Mouse (Mus musculus) liver, embryonic 12.5 days (tissue): ENCODE measurements around the gene Slc52a3. TPM values are rescaled to one million over a fixed set of nuclear protein-coding genes. Genes with fewer than 3 reads are reported as not detected.

Experiments
- ATAC-seq: fragments of 200-750 bp; cut with Nextera tagmentation; 2 replicates; pipeline ENCODE4 v1.8.0; 2017; ENCODE audit warnings: moderate number of reproducible peaks, mild to moderate bottlenecking, moderate library complexity
- H3K27ac ChIP-seq: fragments of 300-500 bp; sonication (generic); 2 replicates; pipeline ENCODE4 v1.5.1; 2016; ENCODE audit warnings: mild to moderate bottlenecking
- H3K27me3 ChIP-seq: fragments of 300-500 bp; sonication (generic); replicated peaks from 2 replicates; pipeline ENCODE4 v1.6.1; 2016; ENCODE audit warnings: mild to moderate bottlenecking, moderate library complexity
- H3K36me3 ChIP-seq: fragments of 300-500 bp; sonication (generic); 2 replicates; pipeline ENCODE4 v1.6.1; 2016; ENCODE audit warnings: mild to moderate bottlenecking, moderate library complexity
- H3K4me1 ChIP-seq: fragments of 300-500 bp; sonication (generic); 2 replicates; pipeline ENCODE4 v1.6.1; 2016
- H3K4me2 ChIP-seq: fragments of 300-500 bp; sonication (generic); 2 replicates; pipeline ENCODE4 v1.6.1; 2016; ENCODE audit warnings: mild to moderate bottlenecking, moderate library complexity
- H3K4me3 ChIP-seq: fragments of 300-500 bp; sonication (generic); 2 replicates; pipeline ENCODE4 v1.5.1; 2016; ENCODE audit warnings: mild to moderate bottlenecking, moderate library complexity
- H3K9ac ChIP-seq: fragments of 300-500 bp; sonication (generic); 2 replicates; pipeline ENCODE4 v1.6.1; 2016; ENCODE audit warnings: mild to moderate bottlenecking, moderate library complexity
- H3K9me3 ChIP-seq: fragments of 300-500 bp; sonication (generic); replicated peaks from 2 replicates; pipeline ENCODE4 v1.6.1; 2016; ENCODE audit warnings: mild to moderate bottlenecking, moderate library complexity
- WGBS: fragments of 180-500 bp; shearing (Covaris S2); methylation state at CpG from one replicate; pipeline ENCODE4 v1.1.7; 2016; ENCODE audit not compliant: insufficient replicate concordance; 5-methylcytosine and 5-hydroxymethylcytosine counted together
- polyA plus RNA-seq: library from polyadenylated mRNA; unstranded; fragments of >200 nt; fragmentation: Nextera tagmentation; extraction: Ambion mirVana; gene quantifications from 2 replicates; pipeline ENCODE4 v1.2.1, GENCODE M21; 2016

Gene Slc52a3
- polyA plus RNA-seq, 1 experiment from 2014 or later = 1.3 TPM

- Histone ChIP-seq H3K36me3 (peaks cover 15% of the 10 kb centered on the region), H3K9ac (no peak overlapping the region), H3K27me3 (peaks cover 39% of the 10 kb centered on the region), H3K9me3 (no peaks in the 10 kb centered on the region), H3K4me1 (peaks cover 68% of the 10 kb centered on the region), H3K4me2 (peak overlapping the region; percentile 79), H3K27ac (peak overlapping the region; percentile 21; the same call in 1 of the 2 replicates), H3K4me3 (no peak overlapping the region)
- 79% methylated on average over 4 of the region's 4 CpGs for WGBS
- no peak for ATAC-seq
Measured at GRCm38 (mm10) chr2:151977689-151978440, 18.4 kb upstream of the Slc52a3 start.

DNA sequence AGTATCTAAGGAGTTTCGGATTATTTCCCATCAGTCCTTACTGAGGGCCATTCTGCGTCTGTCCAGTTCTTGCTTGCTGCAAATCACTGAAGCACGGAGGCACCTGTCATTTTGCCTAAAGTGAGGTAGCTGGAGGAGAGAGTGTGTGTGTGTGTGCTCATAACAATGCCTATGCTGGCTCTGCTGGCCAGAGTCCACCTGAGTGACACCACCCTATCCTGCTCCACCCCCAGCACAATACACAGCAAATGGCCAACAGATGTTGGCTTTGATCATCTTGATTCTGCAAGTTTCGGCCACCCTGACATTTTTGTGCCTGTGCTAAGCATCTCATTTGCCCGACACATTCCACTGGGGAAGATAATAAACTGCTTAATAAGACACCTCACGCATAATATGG lies 17.8 kb upstream of the Slc52a3 start:
- peaks cover 32% of the 10 kb centered on the region for H3K27me3 ChIP-seq
- H3K9me3 ChIP-seq = no peaks in the 10 kb centered on the region
- peak overlapping the region; percentile 85 for H3K4me3 ChIP-seq
- no peak for ATAC-seq
- WGBS = 73% methylated on average over 6 of the region's 6 CpGs
- no peak overlapping the region for H3K9ac ChIP-seq
- H3K4me1 ChIP-seq = peaks cover 62% of the 10 kb centered on the region
- H3K36me3 ChIP-seq = peaks cover 15% of the 10 kb centered on the region
- H3K4me2 ChIP-seq = peak overlapping the region; percentile 79
- H3K27ac ChIP-seq = peak overlapping the region; percentile 21; the same call in 1 of the 2 replicates

GRCm38 (mm10) chr2:151979470-151980354 lies 16.6 kb upstream of the Slc52a3 start, which contains the start of gene Fam110a:
Gene Fam110a (minus strand): TSS chr2:151980219.
- H3K4me2 ChIP-seq = peak within 1 kb of the TSS; percentile 79
- peak within 1 kb of the TSS; percentile 87 for H3K9ac ChIP-seq
- ATAC-seq = peak; percentile 82
- H3K27me3 ChIP-seq = peaks cover 27% of the 10 kb centered on the region
- peak within 1 kb of the TSS; percentile 67 for H3K27ac ChIP-seq
- 2% methylated on average over 46 of the region's 46 CpGs for WGBS
- peaks cover 15% of the 10 kb centered on the region for H3K36me3 ChIP-seq
- peak within 1 kb of the TSS; percentile 85 for H3K4me3 ChIP-seq
- no peaks in the 10 kb centered on the region for H3K9me3 ChIP-seq
- H3K4me1 ChIP-seq = peaks cover 50% of the 10 kb centered on the region

DNA sequence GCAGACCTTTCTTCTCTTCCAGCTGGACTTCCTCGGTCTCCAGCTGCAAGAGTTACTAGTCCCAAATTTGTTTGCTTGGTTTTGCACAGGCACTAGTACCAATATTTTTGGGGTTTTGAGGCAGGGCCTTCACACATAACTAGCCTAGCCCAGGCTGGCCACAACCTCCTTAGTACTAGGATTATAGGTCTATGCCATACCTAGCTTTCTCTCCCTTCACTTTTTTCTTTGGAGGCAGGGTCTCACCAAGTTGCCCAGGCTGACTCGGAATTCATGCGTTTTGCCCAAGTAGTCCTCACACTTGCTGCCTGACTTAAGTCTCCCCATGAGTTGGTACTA lies 16.0 kb upstream of the Slc52a3 start:
- H3K9me3 ChIP-seq = no peaks in the 10 kb centered on the region
- peak overlapping the region; percentile 87; the same call in 1 of the 2 replicates for H3K9ac ChIP-seq
- H3K4me1 ChIP-seq = peaks cover 48% of the 10 kb centered on the region
- peak; percentile 20 for ATAC-seq
- WGBS = 47% methylated on average over 3 of the region's 3 CpGs
- peak overlapping the region; percentile 79 for H3K4me2 ChIP-seq
- peak overlapping the region; percentile 85 for H3K4me3 ChIP-seq
- H3K27me3 ChIP-seq = peaks cover 24% of the 10 kb centered on the region; the same call in 1 of the 2 replicates
- H3K36me3 ChIP-seq = peaks cover 15% of the 10 kb centered on the region
- H3K27ac ChIP-seq = peak overlapping the region; percentile 8

- Histone ChIP-seq H3K4me3 (no peak overlapping the region), H3K36me3 (peaks cover 13% of the 10 kb centered on the region), H3K9ac (no peak overlapping the region), H3K9me3 (no peaks in the 10 kb centered on the region), H3K4me2 (no peak overlapping the region), H3K27me3 (peaks cover 20% of the 10 kb centered on the region), H3K27ac (no peak overlapping the region), H3K4me1 (peaks cover 40% of the 10 kb centered on the region)
- no peak for ATAC-seq
- 41% methylated on average over 6 of the region's 6 CpGs for WGBS
Measured at GRCm38 (mm10) chr2:151981268-151981667, 15.0 kb upstream of the Slc52a3 start.

DNA sequence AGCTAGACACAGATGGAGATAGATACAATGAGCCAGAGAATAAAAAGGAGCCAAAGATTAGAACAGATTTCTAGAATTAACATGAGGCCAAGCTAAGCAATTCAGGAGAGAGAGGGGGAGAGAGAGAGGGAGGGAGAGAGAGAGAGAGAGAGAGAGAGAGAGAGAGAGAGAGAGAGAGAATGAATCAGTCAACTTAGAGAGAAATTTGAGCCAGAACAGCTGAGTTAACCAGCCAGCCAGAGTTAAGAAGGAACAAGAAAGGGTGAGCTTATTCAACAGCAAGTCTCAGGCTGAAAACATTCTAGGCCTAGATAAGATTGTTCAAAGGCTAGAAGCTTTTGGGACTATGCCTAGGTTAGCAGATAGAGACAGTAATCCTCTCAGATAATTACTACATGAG lies 13.8 kb upstream of the Slc52a3 start:
- Histone ChIP-seq H3K27me3 (peaks cover 20% of the 10 kb centered on the region), H3K4me3 (no peak overlapping the region), H3K4me2 (no peak overlapping the region), H3K4me1 (peaks cover 28% of the 10 kb centered on the region), H3K27ac (no peak overlapping the region), H3K36me3 (0 out of 2 replicates have a peak, but pooled peaks cover 4% of the 10 kb centered on the region), H3K9ac (no peak overlapping the region), H3K9me3 (no peaks in the 10 kb centered on the region)
- ATAC-seq = no peak

- H3K9me3 ChIP-seq = no peaks in the 10 kb centered on the region
- no peak for ATAC-seq
- no peak overlapping the region for H3K4me3 ChIP-seq
- H3K36me3 ChIP-seq = no peaks in the 10 kb centered on the region
- H3K9ac ChIP-seq = no peak overlapping the region
- WGBS = 65% methylated on average over 9 of the region's 9 CpGs
- peaks cover 13% of the 10 kb centered on the region for H3K4me1 ChIP-seq
- no peak overlapping the region for H3K27ac ChIP-seq
- H3K27me3 ChIP-seq = peaks cover 35% of the 10 kb centered on the region
- no peak overlapping the region for H3K4me2 ChIP-seq
Measured at GRCm38 (mm10) chr2:151984019-151984418, 12.3 kb upstream of the Slc52a3 start.

DNA sequence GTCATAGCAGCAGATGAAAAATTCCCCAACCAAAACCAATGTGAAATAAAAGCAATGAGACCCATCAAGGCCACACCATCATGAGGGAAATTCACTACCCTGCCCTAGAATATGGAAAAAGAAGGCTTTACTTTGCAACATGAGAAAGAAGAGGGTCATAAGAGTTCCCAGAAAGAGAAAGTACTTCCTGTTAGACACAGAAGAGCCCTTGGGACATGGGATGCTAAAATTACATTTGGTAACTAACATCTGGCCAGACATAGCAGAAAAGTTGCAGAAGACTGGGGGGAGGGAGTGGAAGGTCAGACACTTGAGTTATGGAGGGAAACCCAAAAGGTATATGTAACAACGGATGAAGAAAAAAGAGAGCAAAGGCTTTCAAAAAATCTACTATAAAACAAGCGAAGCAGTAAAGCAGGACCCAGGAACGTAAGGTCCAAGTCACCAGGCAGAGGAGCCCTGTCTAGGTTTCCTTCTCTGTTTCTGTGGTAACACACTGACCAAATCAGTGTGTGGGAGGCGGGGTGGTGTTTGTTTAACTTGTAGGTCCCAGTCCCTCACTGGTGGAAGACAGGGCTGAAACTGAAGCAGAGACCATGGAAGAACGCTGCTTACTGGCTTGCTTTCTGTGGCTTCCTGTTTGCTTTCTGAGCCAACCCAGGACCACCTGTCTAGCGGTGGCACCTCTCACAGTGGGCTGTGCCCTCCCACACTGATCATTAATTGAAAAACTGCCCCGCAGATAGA lies 10.7 kb upstream of the Slc52a3 start:
- Histone ChIP-seq H3K4me3 (no peak overlapping the region), H3K9me3 (no peaks in the 10 kb centered on the region), H3K36me3 (no peaks in the 10 kb centered on the region), H3K4me1 (peaks cover 2% of the 10 kb centered on the region), H3K9ac (no peak overlapping the region), H3K27me3 (peaks cover 40% of the 10 kb centered on the region), H3K27ac (no peak overlapping the region), H3K4me2 (no peak overlapping the region)
- ATAC-seq = no peak
- 43% methylated on average over 7 of the region's 7 CpGs for WGBS

DNA sequence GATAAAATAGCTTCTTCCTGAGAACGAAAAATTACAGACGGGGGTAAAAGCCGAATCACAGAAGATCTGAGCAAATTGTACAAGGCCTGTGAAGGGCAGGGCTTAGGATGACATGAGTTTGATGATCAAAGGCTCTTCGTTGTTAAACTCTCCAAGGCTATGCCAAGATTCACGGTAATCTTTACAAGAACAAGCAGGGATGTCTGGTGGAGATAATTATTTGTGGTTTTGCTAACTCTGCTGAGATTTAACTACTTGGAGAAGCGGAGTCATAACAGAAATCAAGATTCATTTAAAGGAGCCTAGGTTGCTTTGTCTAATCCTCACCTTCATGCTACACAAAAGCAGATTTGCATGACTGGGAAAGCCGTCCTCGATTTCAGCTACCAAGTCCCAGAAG lies 9.4 kb upstream of the Slc52a3 start:
- Histone ChIP-seq H3K4me1 (no peaks in the 10 kb centered on the region; the same call in 1 of the 2 replicates), H3K36me3 (no peaks in the 10 kb centered on the region), H3K27me3 (peaks cover 39% of the 10 kb centered on the region), H3K4me2 (no peak overlapping the region), H3K9ac (no peak overlapping the region), H3K4me3 (no peak overlapping the region), H3K27ac (no peak overlapping the region), H3K9me3 (no peaks in the 10 kb centered on the region)
- ATAC-seq = no peak
- 55% methylated on average over 8 of the region's 8 CpGs for WGBS

GRCm38 (mm10) chr2:151988978-151989377 lies 7.3 kb upstream of the Slc52a3 start:
- Histone ChIP-seq H3K4me1 (no peaks in the 10 kb centered on the region; the same call in 1 of the 2 replicates), H3K27ac (no peak overlapping the region), H3K4me3 (no peak overlapping the region), H3K27me3 (peaks cover 55% of the 10 kb centered on the region), H3K4me2 (no peak overlapping the region), H3K36me3 (no peaks in the 10 kb centered on the region), H3K9me3 (no peaks in the 10 kb centered on the region), H3K9ac (no peak overlapping the region)
- 43% methylated on average over 2 of the region's 2 CpGs for WGBS
- no peak for ATAC-seq

DNA sequence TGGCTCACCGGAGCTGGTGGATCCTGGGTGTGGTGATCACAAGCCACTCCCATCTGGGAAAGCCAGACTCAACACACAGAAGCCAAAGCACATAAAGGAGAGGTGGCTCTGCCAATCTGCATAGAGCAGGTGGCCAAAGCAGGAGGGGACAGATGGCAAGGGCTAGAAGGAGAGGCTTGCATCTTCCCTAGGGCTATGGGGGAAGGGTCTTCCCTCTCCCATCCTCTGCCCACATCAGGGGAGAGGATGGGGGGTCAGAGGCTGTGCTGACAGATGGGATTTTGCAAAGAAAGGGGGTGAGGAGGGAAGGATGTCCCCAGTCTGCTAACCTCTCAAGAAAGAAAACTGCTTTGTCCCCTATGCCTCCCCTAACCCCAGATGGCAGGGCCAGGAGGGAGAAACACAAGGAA lies 5.3 kb upstream of the Slc52a3 start:
- H3K4me2 ChIP-seq = no peak overlapping the region
- H3K9me3 ChIP-seq = no peaks in the 10 kb centered on the region
- peaks cover 62% of the 10 kb centered on the region for H3K27me3 ChIP-seq
- 37% methylated on average over 1 of the region's 1 CpGs for WGBS
- peaks cover 6% of the 10 kb centered on the region for H3K4me1 ChIP-seq
- no peaks in the 10 kb centered on the region for H3K36me3 ChIP-seq
- ATAC-seq = no peak
- no peak overlapping the region for H3K27ac ChIP-seq
- no peak overlapping the region for H3K9ac ChIP-seq
- no peak overlapping the region for H3K4me3 ChIP-seq
